Mouse (Mus musculus): ENCODE results near the gene Gatb.
"Not testable (repeated sequence)": the region's sequence is repeated elsewhere in the genome, so short reads cannot be mapped to it uniquely, and the experiment has no call there.

The Gatb gene

DNA sequence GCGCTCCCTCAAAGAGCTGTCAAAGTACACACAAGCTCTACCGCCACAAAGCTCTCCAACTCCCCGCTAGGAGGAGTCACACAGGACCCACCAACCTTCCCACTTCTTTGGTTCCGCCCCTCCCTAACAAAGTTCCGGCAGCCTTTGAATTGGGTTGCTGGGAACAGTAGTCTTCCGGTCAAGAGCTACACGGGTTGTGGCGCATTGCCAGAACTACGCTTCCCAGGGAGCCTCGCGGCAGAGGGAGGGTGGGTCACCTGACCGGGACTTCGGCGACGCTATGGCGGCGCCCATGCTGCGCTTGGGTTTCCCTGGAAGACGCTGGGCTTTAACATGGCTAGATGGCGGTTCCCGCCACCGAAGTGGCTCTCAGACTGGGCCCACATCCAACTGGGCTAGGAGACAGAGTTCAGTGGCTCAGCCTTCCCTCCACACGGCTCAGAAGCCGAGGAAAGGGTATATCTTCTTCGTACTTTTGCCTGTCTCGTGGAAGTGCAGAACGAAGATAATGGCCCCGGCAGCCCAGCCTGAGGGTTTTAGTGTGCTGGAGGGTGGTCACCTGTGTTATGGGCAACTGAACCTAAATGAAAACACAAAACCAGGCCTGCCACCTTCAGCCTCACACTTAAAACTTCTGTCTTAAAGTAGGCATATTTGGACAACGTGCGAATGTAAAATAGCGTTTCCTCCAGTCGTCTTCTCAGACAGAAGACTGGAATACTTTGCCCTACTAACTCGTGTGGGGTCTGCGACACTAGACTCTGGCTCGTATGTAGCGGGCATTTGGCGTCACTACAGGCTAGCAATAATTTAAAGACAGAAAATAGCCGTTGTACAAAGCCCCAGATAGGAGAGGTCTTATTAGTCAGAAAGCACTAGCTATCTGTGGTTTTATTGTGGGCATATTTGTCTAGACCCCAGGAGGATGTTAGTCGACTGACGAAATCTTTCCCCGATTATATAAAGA, at the start of gene Gatb:
Gene Gatb, plus strand, starts transcription at position 256 of the 967 bp plus-strand sequence.
- in situ Hi-C loops (cut with MboI), result no loop called here

DNA sequence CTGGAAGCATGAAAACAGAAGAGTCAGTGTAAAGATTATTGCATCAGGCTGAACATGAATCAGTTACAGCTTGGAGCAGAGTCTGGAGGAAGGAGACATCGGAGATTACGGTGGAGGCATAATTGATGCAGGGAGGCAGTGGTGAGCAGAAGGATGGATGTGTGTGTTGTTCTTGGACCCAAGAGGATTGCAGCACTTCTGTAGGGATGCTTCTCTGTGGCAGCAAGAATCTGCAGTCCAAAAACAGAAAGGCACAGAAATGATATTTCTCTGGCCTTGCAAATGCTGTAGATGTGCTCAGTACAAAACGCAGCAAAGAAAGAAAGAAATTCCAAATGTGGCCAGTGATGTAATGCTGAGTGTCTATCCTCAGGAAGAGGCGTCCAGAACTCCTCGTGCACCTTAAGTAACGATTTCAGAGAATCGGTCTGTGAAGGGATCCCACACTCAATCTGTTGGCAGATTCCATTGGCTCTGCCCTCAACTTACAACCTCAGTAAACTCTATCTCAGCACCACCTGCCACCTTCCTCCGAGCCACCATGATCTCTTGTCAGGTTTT, 43.2 kb upstream of the Gatb start:
- in situ Hi-C loops (cut with MboI), result no loop called here

DNA sequence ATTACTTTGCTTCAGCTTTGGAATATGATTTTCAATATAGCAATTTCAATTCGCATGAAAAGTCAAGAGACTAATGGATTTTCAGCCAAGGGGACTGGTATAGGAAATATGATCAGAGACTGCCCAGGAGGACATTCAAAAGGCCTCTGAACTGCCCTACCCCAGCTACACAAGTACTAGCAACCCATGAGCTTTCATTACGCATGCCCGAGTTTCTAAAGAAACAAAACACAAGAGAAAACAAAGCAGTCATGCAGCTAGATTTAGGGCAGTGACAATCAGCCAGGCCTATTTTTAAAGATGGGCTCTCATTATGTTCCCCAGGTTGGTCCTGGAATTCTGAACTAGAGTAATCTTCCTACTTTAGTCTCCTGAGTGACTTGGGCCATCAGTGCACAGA, 41.5 kb upstream of the Gatb start:
- in situ Hi-C loops (cut with MboI), result no loop called here

DNA sequence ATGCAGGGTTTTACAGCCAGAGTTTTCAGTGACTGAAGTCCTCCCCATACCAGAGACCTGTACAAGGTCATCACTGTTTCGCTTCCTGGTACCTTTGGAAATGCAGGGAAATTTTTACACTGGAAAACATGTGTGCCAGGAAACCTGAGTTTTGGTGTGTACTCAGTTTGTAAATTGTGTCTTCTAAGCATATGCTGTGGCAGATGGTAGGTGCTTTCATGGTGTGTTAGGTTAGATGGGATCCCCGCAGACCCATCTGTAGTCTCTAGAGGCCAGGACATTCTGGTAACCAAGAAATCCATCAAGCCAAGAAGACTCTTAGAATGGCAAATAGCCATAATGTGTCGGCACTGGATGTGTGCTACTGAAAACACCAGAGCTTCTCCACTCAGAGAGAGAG, 38.9 kb upstream of the Gatb start:
- in situ Hi-C loops (cut with MboI), result no loop called here

DNA sequence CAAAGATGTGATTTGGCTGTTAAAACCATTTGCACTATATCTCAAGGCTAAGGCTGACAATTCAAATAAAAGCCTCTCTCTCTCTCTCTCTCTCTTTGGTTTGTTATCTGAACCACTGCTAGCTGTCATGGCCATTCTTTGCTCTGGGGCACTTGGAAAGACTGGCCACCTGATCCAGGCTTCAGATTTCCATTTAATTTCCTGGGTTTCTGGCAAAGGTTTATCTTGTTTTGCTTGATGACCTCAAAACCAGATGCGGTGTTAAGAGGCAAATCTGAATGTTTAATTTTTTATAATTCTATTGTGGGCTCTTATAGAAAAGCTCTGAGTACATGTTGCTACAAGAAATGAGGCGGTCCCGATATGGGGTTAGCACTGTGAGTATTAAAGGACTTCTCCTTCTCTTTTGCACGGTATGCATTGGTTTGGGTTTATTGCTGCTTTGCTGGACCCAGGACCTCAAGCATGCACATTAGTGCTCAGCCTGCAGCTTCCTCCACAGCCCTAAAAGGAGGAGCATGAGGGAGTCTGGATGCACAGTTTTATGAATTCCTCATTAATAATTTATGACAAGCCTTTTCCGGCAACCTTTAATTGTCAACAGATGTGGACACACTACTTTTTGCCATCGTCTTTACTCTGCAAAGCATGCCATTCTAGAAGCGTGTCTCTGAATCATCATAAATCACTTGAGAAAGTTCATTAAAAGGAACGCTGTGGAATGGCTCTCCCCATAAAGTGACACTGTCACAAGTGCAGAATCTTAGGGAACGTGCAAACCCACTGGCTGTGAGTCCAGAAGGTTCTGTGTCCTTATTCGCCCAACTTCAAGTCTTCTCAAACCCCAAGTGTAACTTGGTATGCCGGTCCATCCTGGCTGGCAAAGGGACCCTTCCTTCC, 38.0 kb upstream of the Gatb start:
- in situ Hi-C loops (cut with MboI), result no loop called here

DNA sequence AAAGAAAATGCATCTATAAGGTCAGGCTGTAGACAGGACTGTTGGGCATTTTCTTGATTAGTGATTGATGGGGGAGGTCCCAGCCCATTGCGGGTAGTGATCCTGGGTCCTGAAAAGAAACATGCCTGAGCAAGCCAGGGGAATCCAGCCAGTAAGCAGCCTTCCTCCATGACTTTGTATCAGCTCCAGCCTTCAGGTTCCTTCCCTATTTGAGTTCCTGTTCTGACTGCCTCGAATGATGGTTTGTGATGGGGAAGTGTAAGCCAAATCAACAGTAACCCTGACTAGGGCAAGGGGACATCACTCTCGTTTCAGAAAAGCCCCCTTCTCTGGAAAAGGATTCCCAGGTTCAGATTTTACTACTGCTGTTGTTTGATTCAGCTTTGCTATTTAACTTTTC, 31.2 kb upstream of the Gatb start:
- in situ Hi-C loops (cut with MboI), result no loop called here

DNA sequence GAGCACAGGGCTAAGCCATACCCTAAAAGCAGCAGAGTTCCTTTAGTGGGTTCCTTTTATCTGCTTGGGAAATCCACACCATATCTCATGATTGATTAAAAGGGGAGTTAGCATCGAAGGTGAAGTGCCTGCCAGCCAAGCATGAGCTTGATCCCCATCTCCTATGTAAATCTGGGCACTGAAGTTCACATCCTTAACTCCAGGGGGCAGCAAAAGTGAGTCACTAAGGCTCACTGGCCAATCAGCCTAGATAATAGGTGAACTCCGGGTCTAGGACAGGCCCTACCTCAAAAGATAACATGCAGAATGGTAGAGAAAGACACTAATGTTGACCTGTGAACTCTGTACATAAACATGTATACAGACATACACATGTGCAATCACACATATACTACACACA, 30.3 kb upstream of the Gatb start:
- in situ Hi-C loops (cut with MboI), result no loop called here

DNA sequence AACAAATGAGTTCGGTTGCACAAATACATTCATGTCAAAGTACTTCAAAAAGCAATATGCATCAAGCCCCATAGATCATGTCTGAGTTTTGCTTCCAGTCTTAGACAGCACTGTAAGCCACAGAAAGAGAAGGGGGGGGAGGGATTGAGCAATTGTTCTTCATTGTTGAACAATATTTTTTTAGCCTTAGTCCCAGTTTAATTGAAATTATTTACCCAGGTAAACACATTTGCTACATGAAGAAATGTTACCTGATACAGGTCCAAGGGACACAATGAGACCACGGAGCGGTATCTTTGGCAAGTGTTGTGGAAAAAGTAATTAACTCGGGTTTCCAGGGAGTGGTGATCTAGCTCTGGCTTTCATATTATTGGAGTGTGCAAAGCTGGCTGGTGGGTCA, 23.6 kb upstream of the Gatb start:
- in situ Hi-C loops (cut with MboI), result no loop called here

DNA sequence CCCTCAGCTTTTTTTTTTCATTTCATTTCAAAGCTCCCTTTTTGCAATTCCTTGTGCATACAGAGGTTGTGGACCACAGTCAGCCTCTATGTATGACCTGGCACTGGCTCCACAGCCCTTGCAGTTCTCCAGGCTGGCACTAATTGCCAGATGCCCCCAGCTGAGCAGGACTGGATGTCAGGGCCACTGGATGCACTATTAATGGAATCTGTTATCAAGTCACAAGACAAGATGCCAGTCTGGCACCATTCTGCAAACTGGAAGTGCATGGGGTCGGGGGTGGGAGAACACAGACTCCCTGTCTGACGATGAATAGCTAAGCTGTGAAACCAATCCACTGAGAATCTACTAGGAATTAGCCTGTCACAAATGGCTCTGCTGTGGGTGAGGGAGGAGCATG, 22.6 kb upstream of the Gatb start:
- in situ Hi-C loops (cut with MboI), result no loop called here

DNA sequence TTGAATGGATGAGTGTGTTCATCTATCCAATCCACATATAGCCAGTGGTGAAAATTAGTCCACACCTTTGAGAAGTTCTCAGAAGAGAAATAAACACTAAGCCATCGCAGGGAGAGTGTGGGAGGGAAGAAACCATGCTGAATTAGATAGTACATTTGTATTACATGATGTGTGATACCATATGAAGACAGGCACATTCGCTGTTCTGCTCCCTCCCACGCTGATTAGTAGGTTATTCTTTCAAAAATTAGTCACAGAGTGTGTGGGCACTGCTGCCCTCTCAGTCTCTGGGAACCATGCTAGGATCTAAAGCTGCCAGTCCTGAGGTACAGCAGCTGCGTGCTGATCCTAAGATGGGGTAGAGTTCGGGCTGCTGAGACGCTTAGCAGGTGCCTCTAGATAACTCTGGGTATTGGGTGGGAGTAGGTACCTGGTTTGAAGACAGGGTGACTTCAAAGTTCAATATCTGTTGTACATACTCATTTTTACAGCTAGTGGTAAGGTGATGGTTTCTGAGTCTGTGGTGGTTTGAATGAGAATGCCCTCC, 20.1 kb upstream of the Gatb start:
- in situ Hi-C loops (cut with MboI), result no loop called here

DNA sequence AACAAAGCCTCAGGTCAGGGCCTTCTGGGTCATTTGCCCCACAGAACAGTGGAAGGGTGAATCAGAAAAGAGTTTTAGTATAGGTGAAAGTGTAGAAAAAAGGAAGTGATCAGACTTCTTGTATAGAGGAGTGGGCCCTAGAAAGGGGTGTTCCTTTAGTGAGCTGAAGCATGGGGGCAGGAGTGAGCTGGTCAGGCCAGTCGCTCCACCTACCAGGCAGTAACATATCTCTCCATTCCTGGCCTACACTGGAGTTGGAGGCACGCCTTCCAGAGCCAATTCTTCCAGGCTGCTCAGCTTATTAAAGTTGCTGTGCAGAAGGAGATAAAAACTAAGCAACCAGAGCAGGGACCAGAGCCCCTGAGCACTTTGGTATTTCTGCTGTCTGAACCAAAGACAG, 9.3 kb upstream of the Gatb start:
- in situ Hi-C loops (cut with MboI), result no loop called here

DNA sequence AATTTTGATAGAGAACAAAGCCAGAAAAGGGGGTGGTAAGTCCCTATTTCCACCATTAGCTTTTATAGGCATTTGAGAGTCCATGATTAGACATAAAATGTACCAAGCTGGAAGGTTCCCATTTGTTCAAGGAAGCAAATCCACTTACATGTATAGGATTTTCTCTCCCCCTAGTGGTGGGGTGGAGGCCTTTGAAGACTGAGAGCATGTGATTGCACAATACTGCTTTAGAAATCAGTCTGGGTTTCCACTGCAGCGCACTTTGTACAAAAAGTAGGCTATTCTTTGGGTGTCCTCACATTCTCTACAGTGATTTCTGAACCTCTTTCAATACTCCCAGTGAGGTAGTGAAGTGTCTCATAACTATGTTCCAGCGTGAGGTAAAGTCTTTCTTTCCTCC, 2.6 kb upstream of the Gatb start:
- in situ Hi-C loops (cut with MboI), result no loop called here

DNA sequence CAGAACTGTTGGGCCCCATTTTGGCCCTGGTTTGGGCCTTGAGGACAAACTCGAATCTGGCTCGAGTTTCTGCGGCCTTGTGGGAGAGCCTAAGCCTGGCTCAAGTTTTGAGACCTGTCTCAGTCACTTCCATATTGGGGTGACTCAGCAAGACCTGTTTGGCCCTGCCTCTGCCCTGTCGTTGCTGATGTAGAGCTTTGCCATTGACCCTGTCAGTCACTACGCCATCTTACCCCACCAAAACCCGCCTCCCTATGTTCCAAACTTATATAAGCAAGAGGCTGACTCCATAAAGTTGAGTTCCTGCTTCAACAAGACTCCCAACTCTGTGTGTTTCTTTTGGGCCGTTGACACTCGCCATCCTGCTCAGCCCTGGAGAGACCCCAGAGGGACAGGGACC, 1.4 kb upstream of the Gatb start:
- in situ Hi-C loops (cut with MboI), result not testable (repeated sequence)

DNA sequence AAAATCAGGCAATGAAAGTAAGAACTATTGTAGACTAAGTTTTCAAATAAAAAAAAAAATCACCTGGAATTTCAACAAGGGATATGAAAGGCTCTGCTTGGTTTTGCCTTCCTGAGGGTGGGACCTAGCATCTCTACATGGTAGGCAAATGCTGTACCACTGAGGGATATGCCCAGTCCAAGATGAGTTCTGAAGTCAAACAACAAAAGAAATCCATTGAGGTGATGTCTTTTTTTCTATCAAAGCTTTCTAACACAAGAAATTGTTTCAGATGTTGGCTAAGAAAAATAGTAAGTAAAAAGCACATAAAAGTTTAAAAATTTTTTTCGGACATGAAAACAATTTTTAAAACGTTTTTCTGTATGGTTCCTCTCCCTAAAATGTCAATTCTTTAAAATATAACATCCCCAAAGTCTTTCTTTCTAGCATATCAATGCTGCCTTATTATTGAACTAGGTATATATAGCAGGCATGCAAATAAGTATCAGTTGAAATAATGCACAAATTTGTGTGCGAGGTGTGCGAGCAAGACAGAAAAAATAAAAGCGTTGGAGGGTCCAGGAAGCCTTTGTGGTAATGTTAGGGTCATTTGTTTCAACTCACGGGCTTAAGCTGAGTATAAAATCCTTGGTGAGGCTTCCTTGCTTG, 579 bp upstream of the Gatb start:
- in situ Hi-C loops (cut with MboI), result no loop called here

DNA sequence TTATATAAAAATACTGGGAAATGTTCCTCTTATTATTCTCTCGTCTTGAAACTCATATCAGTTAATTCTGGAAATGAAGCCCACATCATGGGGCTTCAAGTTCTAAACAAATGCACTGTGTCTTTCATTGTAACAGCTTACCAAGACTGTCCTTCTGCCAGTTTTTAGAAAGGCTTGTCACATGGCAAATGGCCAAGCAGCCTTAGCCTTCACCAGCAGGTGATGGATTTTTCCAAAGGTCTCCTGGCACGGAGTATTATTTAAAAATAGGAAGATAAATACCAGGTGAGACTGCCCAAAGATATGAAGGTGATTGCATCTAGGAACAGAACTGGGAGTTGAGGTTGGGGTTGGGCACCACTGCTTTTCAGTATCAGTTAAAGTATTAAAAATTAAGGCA, 8.8 kb downstream of the Gatb start:
- in situ Hi-C loops (cut with MboI), result no loop called here

DNA sequence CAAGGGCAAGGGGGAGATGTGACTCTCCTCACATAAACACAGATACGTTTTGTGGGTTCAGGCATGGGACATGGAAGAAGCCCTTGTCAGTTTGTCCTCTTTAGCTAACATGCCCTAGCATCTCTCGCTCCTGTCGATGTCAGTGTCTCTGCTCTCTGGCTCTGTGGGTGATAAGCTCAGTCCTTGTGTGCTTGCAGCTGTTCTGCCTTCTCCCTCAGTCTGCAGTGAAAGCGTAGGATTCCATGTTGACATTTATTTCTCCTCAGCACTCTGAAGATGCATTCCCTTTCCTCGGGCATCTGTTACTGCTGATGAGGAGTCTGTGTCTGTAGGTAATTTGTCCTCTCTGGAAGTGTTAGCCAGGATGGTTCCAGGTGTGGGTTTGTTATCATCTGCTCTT, 9.3 kb downstream of the Gatb start:
- in situ Hi-C loops (cut with MboI), result no loop called here

DNA sequence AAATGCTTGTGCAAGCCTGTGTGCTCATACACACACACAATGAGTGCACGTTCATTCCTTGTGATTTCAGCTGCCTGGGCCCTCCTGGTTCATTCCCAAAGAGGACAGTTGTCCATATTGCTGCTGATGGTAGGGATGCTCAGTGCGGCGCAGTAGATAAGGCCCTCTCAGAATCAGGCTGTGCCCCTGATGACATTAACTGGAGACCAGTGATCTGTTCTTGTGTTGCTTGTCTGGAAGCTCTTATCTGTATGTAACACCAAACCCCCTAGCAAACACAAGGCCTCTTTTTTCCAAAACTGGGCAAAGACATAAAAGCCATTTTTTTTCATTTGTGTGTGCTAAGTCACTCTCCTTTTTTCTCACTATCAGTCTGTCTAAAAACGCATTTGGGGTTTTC, 11.0 kb downstream of the Gatb start:
- in situ Hi-C loops (cut with MboI), result no loop called here

DNA sequence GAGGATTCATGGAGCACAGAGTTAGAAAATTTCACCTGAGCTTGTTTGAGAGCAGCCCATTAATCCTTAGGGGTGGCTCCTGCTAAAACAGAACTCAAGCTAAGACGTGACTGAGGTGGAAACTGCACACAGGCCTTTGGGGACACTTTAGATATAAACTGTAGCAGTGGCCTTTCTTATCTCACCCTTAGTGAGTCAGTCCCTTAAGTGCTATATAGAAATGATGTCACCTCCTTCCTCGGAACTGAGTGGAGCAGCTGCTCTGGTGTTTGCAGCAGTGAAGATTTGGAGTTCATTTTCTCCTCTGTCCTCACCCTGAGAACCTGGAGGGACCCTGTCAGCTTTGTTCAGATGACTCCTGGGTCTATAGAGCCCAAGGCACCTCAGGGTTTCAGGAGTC, 14.8 kb downstream of the Gatb start:
- in situ Hi-C loops (cut with MboI), result no loop called here

DNA sequence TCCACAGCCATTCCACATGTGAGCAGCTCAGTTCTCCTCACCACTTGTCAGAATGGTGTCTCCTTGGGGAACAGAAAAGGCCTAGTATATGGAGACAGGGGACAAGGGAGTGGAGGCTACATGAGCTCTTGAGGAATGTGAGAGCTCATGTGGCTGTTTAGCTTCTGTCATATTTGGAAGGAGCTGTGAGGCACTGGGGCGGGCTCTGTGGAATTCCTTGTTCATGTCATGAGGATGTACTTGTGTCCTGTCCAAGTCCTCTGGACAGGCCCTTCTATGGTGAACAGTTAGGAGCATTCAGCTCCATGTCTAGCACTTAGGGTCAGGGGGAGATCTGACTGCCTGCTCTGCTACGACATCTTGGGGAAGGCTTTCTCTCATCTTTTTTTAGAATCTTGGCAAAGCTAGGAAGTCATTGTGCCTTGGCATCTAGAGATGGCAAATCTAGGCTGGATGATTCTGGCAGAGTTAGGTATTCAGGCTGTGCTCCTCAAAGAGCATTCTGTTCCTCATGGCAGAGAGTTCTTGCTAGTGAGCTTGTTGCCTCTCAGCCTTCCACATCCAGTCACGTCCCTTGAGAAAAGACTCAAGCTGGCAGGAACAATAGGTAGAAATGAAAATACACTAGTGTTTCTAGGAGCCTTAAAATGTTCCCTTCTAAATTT, 16.3 kb downstream of the Gatb start:
- in situ Hi-C loops (cut with MboI), result no loop called here

DNA sequence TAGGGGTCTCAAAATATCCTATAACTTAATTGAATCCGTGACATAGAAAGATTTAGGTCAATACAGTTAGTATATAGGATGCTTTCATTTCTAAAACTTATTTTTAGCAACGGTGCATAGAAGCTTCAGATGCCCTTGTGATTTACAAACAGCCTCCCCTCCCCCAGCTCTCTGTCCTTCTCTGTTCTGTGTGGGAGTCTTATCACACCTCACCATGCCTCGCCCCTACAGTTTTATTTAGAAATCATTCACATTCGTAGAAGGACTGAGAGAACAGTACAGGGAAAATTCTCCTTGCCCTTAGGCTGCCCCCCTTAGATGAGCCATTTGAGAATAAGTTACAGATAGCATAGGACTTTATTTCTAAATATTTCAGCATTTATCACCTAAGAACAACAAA, 18.1 kb downstream of the Gatb start:
- in situ Hi-C loops (cut with MboI), result no loop called here

DNA sequence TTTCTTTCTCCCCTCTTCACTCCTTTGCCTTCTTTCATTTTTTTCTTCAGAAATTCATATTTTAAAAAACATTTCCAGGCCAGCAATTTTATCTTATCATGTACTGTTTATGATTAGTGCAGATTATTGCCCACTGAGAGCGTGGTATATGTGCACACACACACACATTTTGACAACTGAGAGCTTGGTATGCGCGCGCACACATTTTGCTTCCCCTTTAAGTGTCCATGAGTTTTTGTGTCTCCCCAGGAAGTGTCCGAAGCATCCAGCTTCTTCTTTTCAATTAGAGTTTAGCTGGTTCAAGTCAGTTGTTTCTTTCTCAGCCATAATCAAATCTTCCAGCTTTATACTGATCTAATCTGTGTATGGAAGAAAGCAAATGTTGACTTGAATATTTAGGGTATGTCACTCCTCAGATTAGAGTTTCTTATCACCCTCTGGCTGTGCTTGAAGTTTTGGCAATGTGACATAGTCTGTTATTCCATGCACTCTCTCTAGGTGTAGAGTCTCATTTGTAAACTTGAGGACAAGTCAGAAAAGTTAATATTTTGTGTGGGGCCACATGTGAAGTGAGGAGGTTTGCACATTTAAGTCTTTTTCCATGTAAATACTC, 18.8 kb downstream of the Gatb start:
- in situ Hi-C loops (cut with MboI), result no loop called here
